Mouse (Mus musculus): ENCODE data around the gene Aatk. TPM values are rescaled to one million over a fixed set of nuclear protein-coding genes. Genes with fewer than 3 reads are reported as not detected.

The Aatk gene
- polyA plus RNA-seq, 1 experiment from 2014 or later = 6.5 TPM

DNA sequence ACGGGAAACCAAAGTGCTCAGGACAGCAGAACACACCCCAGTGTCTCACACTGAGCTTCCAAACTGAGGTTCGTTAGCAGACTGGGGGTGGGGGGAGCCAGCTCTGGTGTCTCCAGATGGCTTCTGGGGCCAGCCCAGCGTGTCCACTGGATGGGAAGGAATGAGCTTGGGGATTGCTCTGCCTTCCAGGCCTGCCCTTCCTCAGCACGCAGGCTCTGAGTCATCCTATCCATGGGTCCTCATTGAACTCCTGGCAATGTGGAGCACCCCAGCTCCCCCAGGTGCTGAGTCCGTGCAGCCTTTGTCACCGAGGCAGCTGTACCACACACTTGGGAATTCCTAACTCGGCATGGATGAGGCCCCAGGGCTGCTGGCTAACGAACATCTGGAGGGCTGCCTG, 24.8 kb downstream of the Aatk start:
- Histone ChIP-seq H3K36me3 (ENCODE audit: inconsistent target) (peaks cover 24% of the 10 kb centered on the region; the same call in 1 of the 2 replicates), H3K4me3 (ENCODE audit: inconsistent target) (no peak overlapping the region), H3K27ac (no peak overlapping the region), H3K79me2 (ENCODE audit: inconsistent target) (no peaks in the 10 kb centered on the region)
- 99% methylated on average over 8 of the region's 8 CpGs for WGBS (ENCODE audit: missing documents)

DNA sequence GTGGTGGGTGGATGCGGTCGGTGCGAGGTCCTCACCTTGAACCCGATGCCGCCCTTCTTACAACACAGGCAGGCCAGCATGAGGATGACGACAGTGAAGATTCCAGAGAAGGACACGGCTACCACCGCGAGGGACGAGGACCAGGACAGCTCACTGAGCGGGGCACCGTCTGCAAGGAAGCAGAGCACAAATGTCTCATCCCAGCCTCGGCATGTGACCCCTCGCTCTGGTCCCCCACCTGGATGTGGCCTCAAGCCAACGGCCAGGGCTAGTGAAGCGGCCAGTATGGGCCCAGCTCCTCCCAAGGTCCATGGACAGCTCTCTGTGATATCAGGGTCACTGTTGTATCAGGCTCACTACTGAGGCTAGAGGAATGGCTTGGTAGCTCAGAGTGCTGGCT, 25.6 kb downstream of the Aatk start:
- H3K79me2 ChIP-seq (ENCODE audit: inconsistent target) = no peaks in the 10 kb centered on the region
- 97% methylated on average over 16 of the region's 16 CpGs for WGBS (ENCODE audit: missing documents)
- peaks cover 33% of the 10 kb centered on the region; the same call in 1 of the 2 replicates for H3K36me3 ChIP-seq (ENCODE audit: inconsistent target)
- no peak overlapping the region for H3K4me3 ChIP-seq (ENCODE audit: inconsistent target)
- no peak overlapping the region for H3K27ac ChIP-seq

DNA sequence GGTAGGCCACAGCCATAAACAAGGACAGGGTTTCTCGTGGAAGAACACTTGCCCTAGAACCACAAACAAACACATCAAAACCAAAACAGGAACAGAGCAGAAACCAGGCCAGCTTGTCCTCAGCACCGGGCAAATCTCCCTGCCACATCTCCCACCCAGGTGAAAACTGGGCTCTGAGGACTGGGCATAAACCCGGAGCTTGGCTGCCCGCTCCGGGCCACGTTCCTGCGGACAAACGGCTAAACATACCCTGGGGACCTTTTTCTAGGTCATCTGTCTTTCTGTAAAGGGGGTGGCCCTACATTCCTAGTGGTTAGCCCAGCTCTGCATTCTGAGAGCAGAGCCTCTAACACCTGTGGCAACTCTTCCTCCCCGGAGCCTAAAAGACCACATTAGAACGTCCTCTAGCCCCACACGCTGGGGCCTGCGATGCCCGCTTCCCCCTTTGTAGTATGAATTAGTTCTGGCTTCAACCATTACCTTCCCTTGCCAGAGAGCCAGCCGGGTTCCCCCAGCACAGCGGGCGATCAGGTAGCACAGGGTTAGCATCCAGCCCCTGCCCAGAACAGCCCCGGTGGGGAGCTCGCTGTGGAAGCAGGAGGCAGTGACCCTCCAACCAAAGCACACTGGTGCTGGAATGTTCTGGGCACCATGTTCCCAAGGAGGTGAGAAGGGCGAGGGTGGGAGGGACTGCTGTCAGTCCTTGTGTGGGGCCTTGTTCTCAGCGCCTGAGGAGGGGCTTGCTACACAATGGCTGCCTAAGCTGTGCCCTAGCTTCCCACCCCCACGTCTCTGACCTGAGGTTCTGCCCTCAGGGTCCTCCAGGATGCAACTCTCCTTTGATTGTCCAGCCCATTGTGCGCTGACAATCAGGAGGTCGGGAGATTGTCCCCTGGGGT, 27.2 kb downstream of the Aatk start:
- H3K27ac ChIP-seq = no peak overlapping the region
- H3K36me3 ChIP-seq (ENCODE audit: inconsistent target) = peaks cover 46% of the 10 kb centered on the region; the same call in 1 of the 2 replicates
- no peak overlapping the region for H3K4me3 ChIP-seq (ENCODE audit: inconsistent target)
- 72% methylated on average over 22 of the region's 23 CpGs for WGBS (ENCODE audit: missing documents)
- no peaks in the 10 kb centered on the region for H3K79me2 ChIP-seq (ENCODE audit: inconsistent target)

- no peak overlapping the region for H3K4me3 ChIP-seq (ENCODE audit: inconsistent target)
- 89% methylated on average over 7 of the region's 8 CpGs for WGBS (ENCODE audit: missing documents)
- no peaks in the 10 kb centered on the region for H3K79me2 ChIP-seq (ENCODE audit: inconsistent target)
- peaks cover 53% of the 10 kb centered on the region; the same call in 1 of the 2 replicates for H3K36me3 ChIP-seq (ENCODE audit: inconsistent target)
- H3K27ac ChIP-seq = no peak overlapping the region
These were observed 30.0 kb downstream of the Aatk start for GRCm38 (mm10) chr11:120017011-120017410.

GRCm38 (mm10) chr11:120014758-120015157, 32.2 kb downstream of the Aatk start:
- no peaks in the 10 kb centered on the region for H3K79me2 ChIP-seq (ENCODE audit: inconsistent target)
- H3K36me3 ChIP-seq (ENCODE audit: inconsistent target) = peaks cover 47% of the 10 kb centered on the region; the same call in 1 of the 2 replicates
- 95% methylated on average over 4 of the region's 4 CpGs for WGBS (ENCODE audit: missing documents)

GRCm38 (mm10) chr11:120013174-120013711, 33.7 kb downstream of the Aatk start:
- Histone ChIP-seq H3K27ac (no peak overlapping the region), H3K36me3 (ENCODE audit: inconsistent target) (peaks cover 57% of the 10 kb centered on the region; the same call in 1 of the 2 replicates), H3K4me3 (ENCODE audit: inconsistent target) (no peak overlapping the region), H3K79me2 (ENCODE audit: inconsistent target) (no peaks in the 10 kb centered on the region)
- 16% methylated on average over 21 of the region's 21 CpGs for WGBS (ENCODE audit: missing documents)

More at GRCm38 (mm10) chr11:120014758-120015157, 32.2 kb downstream of the Aatk start:
- Histone ChIP-seq H3K27ac (no peak overlapping the region), H3K4me3 (ENCODE audit: inconsistent target) (no peak overlapping the region)

DNA sequence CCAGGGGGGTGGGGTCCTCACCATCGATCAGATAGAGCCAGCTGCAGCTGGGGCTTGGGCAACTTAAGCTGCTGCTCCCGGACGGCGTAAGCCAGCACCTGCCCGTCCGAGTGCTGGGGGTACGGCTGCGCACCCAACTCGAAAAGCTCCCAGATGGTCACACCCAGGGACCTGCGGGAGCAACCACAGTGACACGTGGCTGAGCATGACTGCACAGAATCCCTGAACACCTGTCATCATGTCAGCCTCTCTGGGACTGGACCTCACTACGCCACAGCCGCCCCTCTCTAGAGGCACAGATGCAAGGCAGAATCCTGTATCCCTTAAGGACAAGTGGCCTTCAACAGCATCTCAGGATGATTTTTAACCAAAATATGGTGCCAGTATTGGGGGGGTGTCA, 34.3 kb downstream of the Aatk start:
- H3K27ac ChIP-seq = no peak overlapping the region
- H3K4me3 ChIP-seq (ENCODE audit: inconsistent target) = no peak overlapping the region
- WGBS (ENCODE audit: missing documents) = 88% methylated on average over 3 of the region's 13 CpGs
- H3K36me3 ChIP-seq (ENCODE audit: inconsistent target) = peaks cover 53% of the 10 kb centered on the region; the same call in 1 of the 2 replicates
- H3K79me2 ChIP-seq (ENCODE audit: inconsistent target) = no peaks in the 10 kb centered on the region

DNA sequence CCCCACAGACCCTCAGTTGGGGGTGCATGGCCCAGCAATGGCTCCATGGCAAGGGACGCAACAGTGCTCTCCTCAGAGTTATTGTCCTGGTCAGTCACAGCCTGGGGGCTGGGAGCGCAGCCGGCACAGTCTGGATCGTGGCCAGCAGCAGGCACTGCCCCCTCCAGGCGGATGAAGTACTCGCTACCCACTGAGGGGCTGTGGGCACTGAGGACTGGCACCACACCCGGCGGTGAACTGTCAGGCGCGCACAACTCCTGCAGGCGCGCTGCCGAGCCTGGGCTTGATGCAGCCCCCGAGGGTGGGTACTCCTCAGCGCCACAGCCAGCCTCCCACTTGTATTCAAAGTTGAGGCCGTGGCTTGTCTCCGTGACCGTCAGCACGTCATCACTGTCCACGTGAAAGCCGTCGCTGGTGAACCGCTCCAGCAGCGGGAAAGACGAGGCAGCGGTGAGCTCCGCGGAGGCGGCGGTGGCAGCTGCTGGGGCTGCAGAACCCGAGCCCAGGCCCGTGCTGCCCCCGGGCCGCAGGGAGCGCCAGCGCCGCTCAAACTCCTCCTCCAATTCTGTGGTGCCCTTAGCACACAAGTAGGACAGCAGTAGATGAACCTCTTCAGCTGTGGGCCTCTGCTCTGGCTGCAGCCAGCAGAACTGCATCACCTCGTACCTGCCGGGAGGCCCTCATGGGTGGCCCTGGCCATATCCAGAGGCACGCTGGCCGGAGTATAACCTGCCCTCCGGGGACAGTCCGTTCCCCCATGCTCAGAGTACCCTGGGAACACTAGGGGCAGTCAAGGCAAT, 35.0 kb downstream of the Aatk start:
- WGBS (ENCODE audit: missing documents) = 82% methylated on average over 38 of the region's 43 CpGs
- Histone ChIP-seq H3K27ac (no peak overlapping the region), H3K4me3 (ENCODE audit: inconsistent target) (no peak overlapping the region), H3K36me3 (ENCODE audit: inconsistent target) (peaks cover 48% of the 10 kb centered on the region; the same call in 1 of the 2 replicates), H3K79me2 (ENCODE audit: inconsistent target) (no peaks in the 10 kb centered on the region)

- H3K27ac ChIP-seq = no peak overlapping the region
- H3K36me3 ChIP-seq (ENCODE audit: inconsistent target) = peaks cover 48% of the 10 kb centered on the region; the same call in 1 of the 2 replicates
- H3K79me2 ChIP-seq (ENCODE audit: inconsistent target) = no peaks in the 10 kb centered on the region
- H3K4me3 ChIP-seq (ENCODE audit: inconsistent target) = no peak overlapping the region
- 94% methylated on average over 10 of the region's 11 CpGs for WGBS (ENCODE audit: missing documents)
These were observed 35.7 kb downstream of the Aatk start for GRCm38 (mm10) chr11:120011114-120011760.

GRCm38 (mm10) chr11:120009937-120010336, 37.0 kb downstream of the Aatk start:
- 92% methylated on average over 20 of the region's 20 CpGs for WGBS (ENCODE audit: missing documents)
- peaks cover 39% of the 10 kb centered on the region; the same call in 1 of the 2 replicates for H3K36me3 ChIP-seq (ENCODE audit: inconsistent target)
- H3K4me3 ChIP-seq (ENCODE audit: inconsistent target) = no peak overlapping the region
- no peaks in the 10 kb centered on the region for H3K79me2 ChIP-seq (ENCODE audit: inconsistent target)
- no peak overlapping the region for H3K27ac ChIP-seq

- H3K4me3 ChIP-seq (ENCODE audit: inconsistent target) = no peak overlapping the region
- peaks cover 31% of the 10 kb centered on the region; the same call in 1 of the 2 replicates for H3K36me3 ChIP-seq (ENCODE audit: inconsistent target)
- no peak overlapping the region for H3K27ac ChIP-seq
- no peaks in the 10 kb centered on the region for H3K79me2 ChIP-seq (ENCODE audit: inconsistent target)
- WGBS (ENCODE audit: missing documents) = 92% methylated on average over 6 of the region's 8 CpGs
These were observed 38.0 kb downstream of the Aatk start for GRCm38 (mm10) chr11:120008956-120009355.

DNA sequence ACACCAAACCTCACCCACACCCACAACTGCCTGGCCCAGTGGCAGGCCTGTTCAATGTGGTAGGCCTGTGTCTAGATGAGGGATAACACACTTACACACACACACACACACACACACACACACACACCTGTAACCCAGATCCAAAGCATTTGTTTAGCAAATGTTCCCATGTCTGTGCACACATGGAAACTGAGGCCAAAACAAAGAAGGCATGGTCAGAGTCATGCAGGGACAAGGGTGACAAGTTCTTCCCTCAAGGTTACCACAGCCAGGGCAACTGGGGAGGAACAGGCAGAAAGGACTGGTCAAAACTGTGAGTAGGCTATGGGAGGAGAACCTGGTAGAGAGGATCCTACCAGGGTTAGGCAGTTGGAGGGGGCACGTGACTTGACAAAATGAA, 38.5 kb downstream of the Aatk start:
- Histone ChIP-seq H3K36me3 (ENCODE audit: inconsistent target) (peaks cover 32% of the 10 kb centered on the region; the same call in 1 of the 2 replicates), H3K4me3 (ENCODE audit: inconsistent target) (no peak overlapping the region), H3K79me2 (ENCODE audit: inconsistent target) (no peaks in the 10 kb centered on the region), H3K27ac (no peak overlapping the region)
- 100% methylated on average over 1 of the region's 1 CpGs for WGBS (ENCODE audit: missing documents)

DNA sequence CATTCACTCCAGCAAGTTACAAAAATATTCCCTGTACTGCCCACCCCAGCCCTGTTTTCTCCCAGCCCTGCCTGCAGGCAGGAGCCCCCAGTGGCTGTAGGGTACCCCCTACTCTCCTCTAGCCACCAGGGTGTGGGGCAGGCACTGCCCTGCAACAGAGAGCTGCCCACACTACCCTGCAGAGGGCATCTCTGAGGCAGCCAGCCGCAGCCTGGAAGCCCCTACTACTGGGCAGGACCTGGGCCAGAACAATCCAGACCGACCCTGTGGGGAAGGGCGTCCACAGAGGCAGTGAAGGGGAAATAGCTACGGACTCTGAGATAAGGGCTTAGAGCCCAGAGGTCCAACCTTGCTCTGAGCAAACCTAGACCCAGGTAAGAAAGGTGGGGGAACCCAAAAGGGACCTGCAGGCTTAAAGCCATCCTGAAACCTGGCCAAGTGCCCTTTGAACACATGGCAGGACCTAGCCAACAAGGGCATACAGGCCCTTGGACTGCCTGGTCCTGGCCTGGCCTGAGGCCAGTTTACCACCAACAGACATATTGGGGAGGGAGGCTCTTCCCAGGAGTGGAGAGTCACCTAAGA, 39.4 kb downstream of the Aatk start:
- peaks cover 40% of the 10 kb centered on the region; the same call in 1 of the 2 replicates for H3K36me3 ChIP-seq (ENCODE audit: inconsistent target)
- no peaks in the 10 kb centered on the region for H3K79me2 ChIP-seq (ENCODE audit: inconsistent target)
- 92% methylated on average over 4 of the region's 4 CpGs for WGBS (ENCODE audit: missing documents)
- H3K27ac ChIP-seq = no peak overlapping the region
- no peak overlapping the region for H3K4me3 ChIP-seq (ENCODE audit: inconsistent target)
